Mouse (Mus musculus) cerebellum, adult 2 months (tissue): ENCODE results near the gene Lgals1.

Source experiments
- CTCF ChIP-seq: fragments of 200-500 bp; IDR thresholded peaks from 2 replicates; pipeline ENCODE4 v1.5.1; 2011; ENCODE audit warnings: low read depth, mild to moderate bottlenecking, control low read depth, low read length, moderate library complexity, borderline replicate concordance; ENCODE audit not compliant: insufficient read depth
- POLR2A ChIP-seq: fragments of 200-500 bp; IDR thresholded peaks from 2 replicates; pipeline ENCODE4 v1.6.1; 2011; ENCODE audit warnings: low read length, control low read depth, borderline replicate concordance; ENCODE audit not compliant: insufficient read depth

DNA sequence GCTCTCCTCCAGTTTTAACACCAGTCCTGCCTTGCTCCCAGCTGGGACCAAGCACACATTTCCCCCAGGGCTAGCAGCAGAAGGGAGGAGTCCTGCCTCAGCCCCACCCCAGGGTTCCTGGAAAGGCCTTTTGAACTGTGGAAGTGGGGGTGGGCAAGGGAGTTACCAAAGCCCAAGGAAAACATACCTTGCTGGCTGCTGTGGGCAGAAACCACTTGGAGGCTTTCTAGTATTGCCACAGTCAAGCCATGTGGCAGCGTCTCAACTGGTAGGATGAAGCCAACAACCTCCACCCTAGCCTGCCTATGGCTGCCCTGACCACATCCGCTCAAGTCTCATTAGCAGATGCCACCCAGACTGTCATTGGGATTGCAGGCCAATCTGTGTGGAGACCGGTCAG lies 30.4 kb upstream of the Lgals1 start:
- TF ChIP-seq CTCF (no peak), POLR2A (no peak)
